Mouse (Mus musculus) erythroblast, embryonic 14.5 days (primary cell): Measurements from ENCODE around the gene Anapc1.

Experiments used
- GATA1 ChIP-seq: IDR thresholded peaks from 2 replicates; pipeline ENCODE4 v1.6.1; 2012; ENCODE audit warnings: low read length, inconsistent platforms, mixed read lengths
- TAL1 ChIP-seq: IDR thresholded peaks from 3 replicates; pipeline ENCODE4 v1.6.1; 2012; ENCODE audit warnings: low read length, inconsistent platforms, mixed read lengths

- TF ChIP-seq GATA1 (no peak), TAL1 (no peak)
Observed at GRCm38 (mm10) chr2:128704474-128704873, 17.3 kb upstream of the Anapc1 start.
